In genomic region chr1:161932286-161932685, GRCm38 (mm10) we compare ENCODE assay signal across 41 mouse cellular contexts. TPM values are rescaled to one million over a fixed set of nuclear protein-coding genes. Genes with fewer than 3 reads are reported as not detected.
"Had no signal": no experiment of that assay in that cellular context is flagged by ENCODE, and none has a peak within 500 bp of the region (broad histone marks: within the 10 kb centered on the region; RNA-seq: fewer than 3 reads in every experiment).

No protein-coding gene starts in this region.

- H3K27me3 ChIP-seq: heart, embryonic 13.5 days; heart, embryonic 15.5 days; hindbrain, embryonic 13.5 days; intestine, embryonic 15.5 days; limb, embryonic 13.5 days; limb, embryonic 15.5 days; liver, embryonic 12.5 days had no signal

- DNase-seq: gastrocnemius, postnatal 14 days; gastrocnemius, postnatal 36 days; heart, adult 18-20 months; heart, postnatal 4 days; kidney, adult 18-20 months; kidney, adult 8-10 months; kidney, postnatal 14 days; kidney, postnatal 36 days; layer of hippocampus, adult 9-11 months; left cerebral cortex, postnatal 4 days had no signal

- H3K27ac ChIP-seq: heart, embryonic 13.5 days; heart, embryonic 15.5 days; hindbrain, embryonic 10.5 days; hindbrain, embryonic 13.5 days; intestine, embryonic 15.5 days; kidney, postnatal 0 days; limb, embryonic 13.5 days; limb, embryonic 15.5 days; liver, embryonic 12.5 days had no signal

- H3K9me3 ChIP-seq: heart, embryonic 13.5 days; heart, embryonic 15.5 days; hindbrain, embryonic 10.5 days; hindbrain, embryonic 13.5 days; intestine, embryonic 15.5 days; limb, embryonic 13.5 days; limb, embryonic 15.5 days; liver, embryonic 12.5 days had no signal

- ATAC-seq: forebrain, postnatal 0 days; hindbrain, embryonic 16.5 days; inflammation-experienced regulatory T-cells, adult 6 months; intestine, embryonic 15.5 days; intestine, postnatal 0 days; liver, embryonic 12.5 days had no signal

- H3K4me3 ChIP-seq: heart, embryonic 13.5 days; heart, embryonic 15.5 days; hindbrain, embryonic 10.5 days; hindbrain, embryonic 13.5 days; intestine, embryonic 15.5 days; limb, embryonic 13.5 days; limb, embryonic 15.5 days; liver, embryonic 12.5 days had no signal

- H3K4me2 ChIP-seq: heart, embryonic 11.5 days; heart, embryonic 13.5 days; heart, embryonic 15.5 days; intestine, embryonic 15.5 days; limb, embryonic 15.5 days; liver, embryonic 12.5 days had no signal

- H3K36me3 ChIP-seq: heart, embryonic 13.5 days; heart, embryonic 15.5 days; hindbrain, embryonic 10.5 days; hindbrain, embryonic 13.5 days; intestine, embryonic 15.5 days; limb, embryonic 13.5 days; limb, embryonic 15.5 days; liver, embryonic 12.5 days had no signal

- H3K9ac ChIP-seq: forebrain, postnatal 0 days; heart, embryonic 13.5 days; heart, embryonic 15.5 days; hindbrain, embryonic 13.5 days; intestine, embryonic 15.5 days; limb, embryonic 13.5 days; limb, embryonic 15.5 days; liver, embryonic 12.5 days had no signal

- H3K4me1 ChIP-seq: heart, embryonic 13.5 days; heart, embryonic 15.5 days; hindbrain, embryonic 10.5 days; intestine, embryonic 15.5 days; limb, embryonic 15.5 days; liver, embryonic 12.5 days had no signal

RNA-seq across cellular contexts. Expression of gene 4930558K02Rik, which starts 47.1 kb away (rescaled TPM):
- total RNA-seq: forebrain, postnatal 0 days; gastrocnemius, adult 18-20 months; gastrocnemius, adult 8-10 months; gastrocnemius, postnatal 14 days; gastrocnemius, postnatal 36 days; heart, adult 18-20 months; heart, adult 8-10 months; heart, postnatal 25 days; heart, postnatal 4 days; layer of hippocampus, adult 18-20 months; layer of hippocampus, adult 8-10 months; layer of hippocampus, postnatal 14 days; layer of hippocampus, postnatal 36 days; left cerebral cortex, adult 18-20 months; left cerebral cortex, postnatal 10 days; left cerebral cortex, postnatal 25 days; left cerebral cortex, postnatal 4 days; liver, adult 2 months had no signal
- polyA plus RNA-seq: gonadal fat pad, adult 2 months; heart, embryonic 11.5 days; heart, embryonic 13.5 days; heart, embryonic 15.5 days; heart, postnatal 0 days; hindbrain, embryonic 10.5 days; hindbrain, embryonic 13.5 days; inflammation-experienced regulatory T-cells, adult 6 months; intestine, embryonic 15.5 days; intestine, postnatal 0 days; kidney, embryonic 14.5 days; kidney, postnatal 0 days; large intestine, adult 2 months; limb, embryonic 11.5 days; limb, embryonic 13.5 days; limb, embryonic 15.5 days; liver, adult 2 months; liver, embryonic 12.5 days had no signal
